Mouse (Mus musculus) heart, adult 2 months (tissue): Measurements from ENCODE around the gene Setd2.

Experiments
- CTCF ChIP-seq: fragments of 200-600 bp; IDR thresholded peaks from 2 replicates; pipeline ENCODE4 v1.8.1; 2022; ENCODE audit warnings: antibody characterized with exemption, mild to moderate bottlenecking, moderate library complexity
- POLR2A ChIP-seq: fragments of 200-500 bp; IDR thresholded peaks from 2 replicates; pipeline ENCODE4 v1.6.1; 2011; ENCODE audit warnings: mild to moderate bottlenecking, low read depth, low read length, control low read depth; ENCODE audit not compliant: insufficient read depth

DNA sequence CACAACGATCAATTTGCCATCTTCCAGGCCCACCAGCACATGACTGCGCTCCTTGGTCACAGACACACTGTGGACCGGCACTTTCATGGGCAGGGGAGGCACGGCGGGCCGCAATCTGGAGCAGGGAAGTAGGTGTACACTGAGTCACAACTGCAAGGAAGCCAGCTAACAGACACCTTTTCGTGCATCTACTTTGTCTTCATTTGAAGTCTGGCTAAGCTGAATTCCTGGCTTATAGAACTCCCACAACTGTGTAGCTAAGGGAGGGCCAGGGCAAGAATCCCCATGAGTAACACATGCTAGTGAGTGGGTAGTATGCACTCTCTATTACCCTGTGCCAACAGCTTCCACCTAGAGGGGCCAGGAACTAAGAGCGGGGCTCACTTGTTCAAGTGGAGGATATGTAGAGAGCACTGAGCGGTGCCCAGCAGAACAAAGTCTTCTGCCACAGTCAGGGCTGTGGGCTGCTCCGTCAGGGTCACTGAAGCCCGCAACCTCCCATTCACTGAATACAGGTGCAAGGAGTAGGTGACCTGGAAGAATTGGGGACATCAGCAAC is 93.0 kb downstream of the Setd2 start:
- TF ChIP-seq POLR2A (no peak), CTCF (no peak)
